Mouse (Mus musculus): ENCODE measurements at regions not wholly inside any gene's neighbourhood (a gene's known extent, or its start where the extent isn't known, plus 50 kb on each side); places are given as distances from the start of the nearest gene placed in this dataset.

GRCm38 (mm10) chr1:145379739-145380138, 604.5 kb upstream of the Rgs18 start:
- Histone ChIP-seq H3K9ac (ENCODE audit: low read depth, low read length) (no peak overlapping the region), H3K4me3 (ENCODE audit: low read depth, low read length) (no peak overlapping the region), H3K27ac (replicated peaks; ENCODE audit: low read depth, low read length) (no peak overlapping the region), H3K9me3 (ENCODE audit: control insufficient read depth, low read length) (no peaks in the 10 kb centered on the region), H3K36me3 (ENCODE audit: control insufficient read depth, insufficient read depth, low read length) (no peaks in the 10 kb centered on the region), H3K27me3 (replicated peaks; ENCODE audit: control insufficient read depth, insufficient read depth, low read length) (no peaks in the 10 kb centered on the region), H3K4me2 (ENCODE audit: low read depth, low read length) (no peak overlapping the region), H3K4me1 (ENCODE audit: control insufficient read depth, insufficient read depth, low read length) (no peaks in the 10 kb centered on the region)
- no peak for ATAC-seq (ENCODE audit: low read depth)
- WGBS = 44% methylated on average over 1 of the region's 1 CpGs
- no peak for DNase-seq (ENCODE audit: low spot score)

GRCm38 (mm10) chr1:145377031-145377430, 601.8 kb upstream of the Rgs18 start:
- Histone ChIP-seq H3K27me3 (replicated peaks; ENCODE audit: control insufficient read depth, insufficient read depth, low read length) (no peaks in the 10 kb centered on the region), H3K9ac (ENCODE audit: low read depth, low read length) (no peak overlapping the region), H3K27ac (replicated peaks; ENCODE audit: low read depth, low read length) (no peak overlapping the region), H3K4me1 (ENCODE audit: control insufficient read depth, insufficient read depth, low read length) (no peaks in the 10 kb centered on the region), H3K4me2 (ENCODE audit: low read depth, low read length) (no peak overlapping the region), H3K4me3 (ENCODE audit: low read depth, low read length) (no peak overlapping the region), H3K36me3 (ENCODE audit: control insufficient read depth, insufficient read depth, low read length) (no peaks in the 10 kb centered on the region), H3K9me3 (ENCODE audit: control insufficient read depth, low read length) (no peaks in the 10 kb centered on the region)
- ATAC-seq (ENCODE audit: low read depth) (no peak), DNase-seq (ENCODE audit: low spot score) (peak; percentile 0)
- WGBS = 73% methylated on average over 2 of the region's 2 CpGs

- no peak overlapping the region for H3K27ac ChIP-seq (replicated peaks; ENCODE audit: low read depth, low read length)
- DNase-seq (ENCODE audit: low spot score) (no peak), ATAC-seq (ENCODE audit: low read depth) (no peak)
- no peak overlapping the region for H3K9ac ChIP-seq (ENCODE audit: low read depth, low read length)
- no peak overlapping the region for H3K4me2 ChIP-seq (ENCODE audit: low read depth, low read length)
- H3K27me3 ChIP-seq (replicated peaks; ENCODE audit: control insufficient read depth, insufficient read depth, low read length) = no peaks in the 10 kb centered on the region
- 80% methylated on average over 2 of the region's 2 CpGs for WGBS
- H3K36me3 ChIP-seq (ENCODE audit: control insufficient read depth, insufficient read depth, low read length) = no peaks in the 10 kb centered on the region
- no peaks in the 10 kb centered on the region for H3K4me1 ChIP-seq (ENCODE audit: control insufficient read depth, insufficient read depth, low read length)
- H3K9me3 ChIP-seq (ENCODE audit: control insufficient read depth, low read length) = no peaks in the 10 kb centered on the region
- no peak overlapping the region for H3K4me3 ChIP-seq (ENCODE audit: low read depth, low read length)
Measured at GRCm38 (mm10) chr1:145376069-145376468, 600.8 kb upstream of the Rgs18 start.

GRCm38 (mm10) chr1:145363796-145364195, 588.6 kb upstream of the Rgs18 start:
- Histone ChIP-seq H3K4me3 (ENCODE audit: low read depth, low read length) (no peak overlapping the region), H3K27ac (replicated peaks; ENCODE audit: low read depth, low read length) (no peak overlapping the region), H3K36me3 (ENCODE audit: control insufficient read depth, insufficient read depth, low read length) (no peaks in the 10 kb centered on the region), H3K9me3 (ENCODE audit: control insufficient read depth, low read length) (no peaks in the 10 kb centered on the region), H3K9ac (ENCODE audit: low read depth, low read length) (no peak overlapping the region), H3K4me2 (ENCODE audit: low read depth, low read length) (no peak overlapping the region), H3K4me1 (ENCODE audit: control insufficient read depth, insufficient read depth, low read length) (no peaks in the 10 kb centered on the region), H3K27me3 (replicated peaks; ENCODE audit: control insufficient read depth, insufficient read depth, low read length) (no peaks in the 10 kb centered on the region)
- ATAC-seq (ENCODE audit: low read depth) (no peak), DNase-seq (ENCODE audit: low spot score) (no peak)

DNA sequence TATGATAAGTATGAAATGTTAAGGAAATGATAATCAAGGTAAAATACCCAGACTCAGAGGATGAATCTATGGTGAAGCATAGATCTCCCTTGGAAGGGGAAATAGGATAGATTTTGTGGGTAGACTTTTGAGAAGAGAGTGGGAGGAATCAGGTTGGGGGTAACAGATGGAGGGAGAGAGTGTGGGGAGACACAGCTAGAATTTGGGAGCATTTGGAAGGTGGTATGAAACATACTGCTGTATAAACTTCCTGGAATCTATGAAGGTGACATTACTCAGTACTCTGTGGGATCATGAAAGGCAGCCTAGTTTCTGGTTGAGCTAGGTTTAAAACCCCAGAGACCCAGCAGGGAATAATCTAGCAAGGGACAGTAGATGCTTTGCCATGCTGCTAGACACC, 569.6 kb upstream of the Rgs18 start:
- H3K9ac ChIP-seq (ENCODE audit: low read depth, low read length) = no peak overlapping the region
- ATAC-seq (ENCODE audit: low read depth) = no peak
- no peak for DNase-seq (ENCODE audit: low spot score)
- H3K36me3 ChIP-seq (ENCODE audit: control insufficient read depth, insufficient read depth, low read length) = no peaks in the 10 kb centered on the region
- no peak overlapping the region for H3K27ac ChIP-seq (replicated peaks; ENCODE audit: low read depth, low read length)
- no peak overlapping the region for H3K4me3 ChIP-seq (ENCODE audit: low read depth, low read length)
- no peak overlapping the region for H3K4me2 ChIP-seq (ENCODE audit: low read depth, low read length)
- no peaks in the 10 kb centered on the region for H3K4me1 ChIP-seq (ENCODE audit: control insufficient read depth, insufficient read depth, low read length)
- H3K27me3 ChIP-seq (replicated peaks; ENCODE audit: control insufficient read depth, insufficient read depth, low read length) = no peaks in the 10 kb centered on the region
- no peaks in the 10 kb centered on the region for H3K9me3 ChIP-seq (ENCODE audit: control insufficient read depth, low read length)

GRCm38 (mm10) chr1:145344356-145344755, 569.1 kb upstream of the Rgs18 start:
- Histone ChIP-seq H3K4me2 (ENCODE audit: low read depth, low read length) (no peak overlapping the region), H3K4me1 (ENCODE audit: control insufficient read depth, insufficient read depth, low read length) (no peaks in the 10 kb centered on the region), H3K27me3 (replicated peaks; ENCODE audit: control insufficient read depth, insufficient read depth, low read length) (no peaks in the 10 kb centered on the region), H3K9me3 (ENCODE audit: control insufficient read depth, low read length) (no peaks in the 10 kb centered on the region), H3K36me3 (ENCODE audit: control insufficient read depth, insufficient read depth, low read length) (no peaks in the 10 kb centered on the region), H3K27ac (replicated peaks; ENCODE audit: low read depth, low read length) (no peak overlapping the region), H3K4me3 (ENCODE audit: low read depth, low read length) (no peak overlapping the region), H3K9ac (ENCODE audit: low read depth, low read length) (no peak overlapping the region)
- WGBS = 57% methylated on average over 1 of the region's 1 CpGs
- DNase-seq (ENCODE audit: low spot score) (peak; percentile 32), ATAC-seq (ENCODE audit: low read depth) (no peak)

- H3K4me2 ChIP-seq (ENCODE audit: low read depth, low read length) = no peak overlapping the region
- WGBS = 74% methylated on average over 1 of the region's 1 CpGs
- H3K9me3 ChIP-seq (ENCODE audit: control insufficient read depth, low read length) = no peaks in the 10 kb centered on the region
- no peaks in the 10 kb centered on the region for H3K27me3 ChIP-seq (replicated peaks; ENCODE audit: control insufficient read depth, insufficient read depth, low read length)
- ATAC-seq (ENCODE audit: low read depth) (no peak), DNase-seq (ENCODE audit: low spot score) (no peak)
- H3K4me1 ChIP-seq (ENCODE audit: control insufficient read depth, insufficient read depth, low read length) = no peaks in the 10 kb centered on the region
- no peak overlapping the region for H3K27ac ChIP-seq (replicated peaks; ENCODE audit: low read depth, low read length)
- H3K9ac ChIP-seq (ENCODE audit: low read depth, low read length) = no peak overlapping the region
- H3K4me3 ChIP-seq (ENCODE audit: low read depth, low read length) = no peak overlapping the region
- no peaks in the 10 kb centered on the region for H3K36me3 ChIP-seq (ENCODE audit: control insufficient read depth, insufficient read depth, low read length)
Measured at GRCm38 (mm10) chr1:145336879-145337278, 561.6 kb upstream of the Rgs18 start.

DNA sequence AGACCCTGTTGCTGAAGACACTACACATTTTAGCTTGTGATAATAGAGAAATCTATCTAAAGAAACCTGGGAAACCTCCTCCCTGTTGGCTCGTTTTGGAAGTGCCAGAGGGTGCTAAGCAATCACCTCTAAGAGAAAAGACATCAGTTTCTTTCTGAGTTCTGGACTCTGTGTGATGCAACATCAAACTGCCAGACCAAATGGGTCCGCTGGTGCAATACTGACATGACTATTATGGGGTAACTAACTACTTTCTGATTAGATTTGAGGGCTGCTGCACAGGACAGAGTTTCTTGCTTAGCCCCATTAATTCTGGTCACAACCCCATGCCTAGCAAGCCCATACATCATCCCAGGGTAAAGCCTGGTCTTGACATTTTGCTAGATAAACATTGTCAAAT, 517.7 kb upstream of the Rgs18 start:
- DNase-seq (ENCODE audit: low spot score) (no peak), ATAC-seq (ENCODE audit: low read depth) (no peak)
- H3K9ac ChIP-seq (ENCODE audit: low read depth, low read length) = no peak overlapping the region
- no peaks in the 10 kb centered on the region for H3K27me3 ChIP-seq (replicated peaks; ENCODE audit: control insufficient read depth, insufficient read depth, low read length)
- H3K4me3 ChIP-seq (ENCODE audit: low read depth, low read length) = no peak overlapping the region
- WGBS = 68% methylated on average over 2 of the region's 2 CpGs
- H3K9me3 ChIP-seq (ENCODE audit: control insufficient read depth, low read length) = no peaks in the 10 kb centered on the region
- no peaks in the 10 kb centered on the region for H3K4me1 ChIP-seq (ENCODE audit: control insufficient read depth, insufficient read depth, low read length)
- no peak overlapping the region for H3K27ac ChIP-seq (replicated peaks; ENCODE audit: low read depth, low read length)
- no peaks in the 10 kb centered on the region for H3K36me3 ChIP-seq (ENCODE audit: control insufficient read depth, insufficient read depth, low read length)
- H3K4me2 ChIP-seq (ENCODE audit: low read depth, low read length) = no peak overlapping the region

Measured in embryonic facial prominence, embryonic 14.5 days (tissue).